Mouse (Mus musculus) embryonic facial prominence, embryonic 12.5 days (tissue): ENCODE data around the gene Polr2m. TPM values are rescaled to one million over a fixed set of nuclear protein-coding genes. Genes with fewer than 3 reads are reported as not detected.
A peak's percentile ranks its signal among the peaks of the same experiment; 100 is the strongest.

ENCODE experiments used
- ATAC-seq: fragments of 200-750 bp; cut with Nextera tagmentation; 2 replicates; pipeline ENCODE4 v1.8.0; 2017; ENCODE audit not compliant: insufficient number of reproducible peaks, insufficient read depth, low FRiP score, low TSS enrichment
- H3K27ac ChIP-seq: fragments of 300-500 bp; sonication (generic); 2 replicates; pipeline ENCODE4 v1.5.1; 2016; ENCODE audit warnings: mild to moderate bottlenecking
- H3K27me3 ChIP-seq: fragments of 300-500 bp; sonication (generic); 2 replicates; pipeline ENCODE4 v1.6.1; 2016; ENCODE audit warnings: mild to moderate bottlenecking, moderate library complexity
- H3K36me3 ChIP-seq: fragments of 300-500 bp; sonication (generic); 2 replicates; pipeline ENCODE4 v1.6.1; 2016; ENCODE audit warnings: mild to moderate bottlenecking
- H3K4me1 ChIP-seq: fragments of 300-500 bp; sonication (generic); 2 replicates; pipeline ENCODE4 v1.6.1; 2016
- H3K4me2 ChIP-seq: fragments of 300-500 bp; sonication (generic); replicated peaks from 2 replicates; pipeline ENCODE4 v1.6.1; 2016; ENCODE audit warnings: mild to moderate bottlenecking, moderate library complexity
- H3K4me3 ChIP-seq: fragments of 300-500 bp; sonication (generic); 2 replicates; pipeline ENCODE4 v1.5.1; 2016; ENCODE audit warnings: mild to moderate bottlenecking
- H3K9ac ChIP-seq: fragments of 300-500 bp; sonication (generic); 2 replicates; pipeline ENCODE4 v1.6.1; 2016; ENCODE audit warnings: mild to moderate bottlenecking, moderate library complexity
- H3K9me3 ChIP-seq: fragments of 300-500 bp; sonication (generic); 2 replicates; pipeline ENCODE4 v1.6.1; 2016; ENCODE audit warnings: mild to moderate bottlenecking, moderate library complexity
- WGBS: fragments of 180-500 bp; shearing (Covaris S2); methylation state at CpG from one replicate; pipeline ENCODE4 v1.1.7; 2016; 5-methylcytosine and 5-hydroxymethylcytosine counted together
- polyA plus RNA-seq: library from polyadenylated mRNA; unstranded; fragments of >200 nt; fragmentation: Nextera tagmentation; extraction: Ambion mirVana; gene quantifications from 2 replicates; pipeline ENCODE4 v1.2.1, GENCODE M21; 2016

Gene Polr2m
- 559 and 561 TPM in 2 replicates for polyA plus RNA-seq

DNA sequence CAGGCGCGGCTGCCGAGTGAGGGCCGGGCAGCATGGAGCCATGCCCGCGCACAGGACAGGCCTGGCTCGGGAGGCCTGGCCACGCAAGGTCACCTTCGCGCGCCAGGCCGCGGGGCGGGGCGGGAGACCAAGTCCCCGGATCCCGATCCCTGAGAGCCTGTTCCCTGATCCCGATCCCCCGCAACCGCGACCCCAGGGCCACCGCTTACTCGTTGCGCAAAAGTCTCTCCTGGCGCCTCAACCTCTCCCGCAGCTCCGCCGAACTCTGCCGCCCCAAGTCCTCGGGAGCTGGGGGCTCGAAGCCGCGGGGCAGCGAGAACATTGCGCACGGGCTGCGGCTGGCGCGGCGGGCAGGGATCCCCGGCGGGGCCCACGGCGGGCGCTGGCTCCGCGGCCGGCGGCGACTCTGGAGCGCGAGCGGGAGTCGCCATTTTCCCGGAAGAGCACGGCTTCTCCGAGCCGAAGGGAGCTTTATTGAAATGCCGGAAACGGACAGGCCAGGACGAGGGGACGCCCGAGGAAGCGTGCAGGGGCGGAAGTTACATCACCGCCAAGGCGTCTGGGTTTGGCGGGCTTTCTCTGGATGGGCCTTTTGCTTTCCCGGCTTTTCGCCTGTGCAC lies at the start of gene Polr2m:
Polr2m (minus strand) TSS at position 461 of the 620 bp plus-strand sequence.
- H3K9me3 ChIP-seq = no peaks in the 10 kb centered on the region
- under 1% methylated on average over 70 of the region's 70 CpGs for WGBS

DNA sequence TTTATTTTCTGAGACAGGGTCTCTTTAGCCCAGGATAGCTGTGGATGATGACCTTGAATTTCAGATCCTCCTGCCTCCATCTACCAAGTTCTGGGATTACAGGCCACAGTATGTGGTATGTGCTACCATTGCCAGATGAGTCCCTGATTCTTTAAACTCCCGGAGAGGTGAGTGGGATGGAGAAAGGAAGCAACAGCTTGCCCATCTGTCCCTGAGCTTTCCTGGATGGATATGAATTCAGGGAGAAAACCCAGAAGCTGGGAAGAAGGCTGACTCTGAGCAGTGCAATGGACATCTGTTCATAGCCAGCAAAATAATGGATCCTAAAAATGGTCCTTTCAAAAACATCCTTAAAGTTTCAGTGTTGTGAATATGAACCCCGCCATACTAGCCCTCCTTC lies 49.3 kb upstream of the Polr2m start:
- no peaks in the 10 kb centered on the region for H3K27me3 ChIP-seq
- ATAC-seq = no peak
- H3K9ac ChIP-seq = no peak overlapping the region
- H3K4me3 ChIP-seq = no peak overlapping the region
- H3K36me3 ChIP-seq = no peaks in the 10 kb centered on the region
- no peak overlapping the region for H3K27ac ChIP-seq
- no peaks in the 10 kb centered on the region for H3K4me1 ChIP-seq
- H3K9me3 ChIP-seq = no peaks in the 10 kb centered on the region
- no peak overlapping the region for H3K4me2 ChIP-seq
- WGBS = 81% methylated on average over 2 of the region's 2 CpGs

More for the DNA sequence above, at the start of gene Polr2m:
- H3K4me1 ChIP-seq = peaks cover 8% of the 10 kb centered on the region; the same call in 1 of the 2 replicates
- ATAC-seq = peak; percentile 90
- H3K4me3 ChIP-seq = peak within 1 kb of the TSS; percentile 97
- H3K36me3 ChIP-seq = peaks cover 29% of the 10 kb centered on the region
- peak within 1 kb of the TSS; percentile 95 for H3K27ac ChIP-seq
- H3K4me2 ChIP-seq = peak within 1 kb of the TSS; percentile 73
- no peaks in the 10 kb centered on the region for H3K27me3 ChIP-seq
- peak within 1 kb of the TSS; percentile 99 for H3K9ac ChIP-seq

DNA sequence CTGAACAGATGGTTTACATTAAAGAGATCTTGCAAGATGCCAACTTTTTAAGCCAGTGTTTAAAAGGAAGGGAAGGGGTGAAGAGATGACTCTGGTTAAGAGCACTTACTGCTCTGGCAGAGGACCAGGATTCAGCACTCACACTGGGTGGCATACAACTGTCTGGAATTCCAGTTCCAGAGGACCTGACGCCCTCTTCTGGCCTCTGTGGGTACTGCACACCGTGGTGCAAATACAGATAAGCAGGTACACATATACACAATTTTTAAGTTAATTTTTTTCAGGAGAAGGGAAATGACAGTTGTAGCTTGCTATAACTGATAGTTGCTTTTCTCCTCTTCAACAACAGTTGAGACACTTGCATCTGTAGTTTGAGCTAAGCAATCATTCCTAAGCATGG lies 44.2 kb upstream of the Polr2m start:
- no peaks in the 10 kb centered on the region for H3K9me3 ChIP-seq
- H3K4me1 ChIP-seq = no peaks in the 10 kb centered on the region
- 65% methylated on average over 2 of the region's 2 CpGs for WGBS
- H3K9ac ChIP-seq = no peak overlapping the region
- no peak overlapping the region for H3K4me3 ChIP-seq
- no peak for ATAC-seq
- no peak overlapping the region for H3K27ac ChIP-seq
- no peak overlapping the region for H3K4me2 ChIP-seq
- H3K36me3 ChIP-seq = no peaks in the 10 kb centered on the region
- no peaks in the 10 kb centered on the region for H3K27me3 ChIP-seq

DNA sequence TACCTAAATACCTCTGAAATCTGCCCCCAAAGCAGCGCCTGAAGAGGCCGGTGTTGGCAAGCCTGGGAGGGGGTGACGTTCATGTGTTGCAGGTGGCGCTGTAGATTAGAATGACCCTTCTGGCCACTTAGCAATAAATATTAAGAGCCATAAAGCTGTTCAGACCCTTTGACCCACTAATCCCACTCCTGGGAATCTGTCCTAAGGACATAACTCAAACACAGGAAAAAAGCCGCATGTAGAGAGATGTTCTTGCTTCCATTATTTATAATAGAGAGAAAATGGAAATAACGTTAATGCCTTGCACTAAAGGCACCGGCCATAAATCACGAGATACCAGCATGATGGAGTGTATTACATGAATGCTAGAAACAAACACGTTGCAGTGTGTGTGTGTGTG lies 41.7 kb upstream of the Polr2m start:
- no peaks in the 10 kb centered on the region for H3K36me3 ChIP-seq
- ATAC-seq = no peak
- H3K9me3 ChIP-seq = no peaks in the 10 kb centered on the region
- WGBS = 73% methylated on average over 9 of the region's 9 CpGs
- H3K9ac ChIP-seq = no peak overlapping the region
- no peaks in the 10 kb centered on the region for H3K4me1 ChIP-seq
- no peak overlapping the region for H3K4me2 ChIP-seq
- H3K4me3 ChIP-seq = no peak overlapping the region
- no peaks in the 10 kb centered on the region for H3K27me3 ChIP-seq
- H3K27ac ChIP-seq = no peak overlapping the region

DNA sequence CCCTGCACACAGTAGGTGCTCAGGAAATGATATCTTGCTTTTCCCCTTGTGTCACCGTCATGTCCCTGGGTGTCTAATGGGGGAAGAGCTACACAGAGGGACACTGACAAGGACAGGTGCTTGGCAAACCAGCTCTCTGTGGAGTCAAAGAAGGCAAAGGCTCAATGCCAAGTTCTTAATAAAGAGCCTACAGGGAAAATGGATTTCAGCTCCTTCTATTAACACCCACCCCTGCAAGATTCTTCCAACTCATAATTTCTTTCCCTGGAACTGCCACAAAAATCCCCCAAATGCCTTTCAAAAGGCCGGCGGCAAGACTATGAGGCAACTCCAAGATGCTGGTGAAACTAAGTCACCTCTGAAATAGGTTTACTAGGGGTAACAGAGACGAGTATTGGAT lies 38.2 kb upstream of the Polr2m start:
- WGBS = 90% methylated on average over 4 of the region's 4 CpGs
- H3K27me3 ChIP-seq = no peaks in the 10 kb centered on the region

DNA sequence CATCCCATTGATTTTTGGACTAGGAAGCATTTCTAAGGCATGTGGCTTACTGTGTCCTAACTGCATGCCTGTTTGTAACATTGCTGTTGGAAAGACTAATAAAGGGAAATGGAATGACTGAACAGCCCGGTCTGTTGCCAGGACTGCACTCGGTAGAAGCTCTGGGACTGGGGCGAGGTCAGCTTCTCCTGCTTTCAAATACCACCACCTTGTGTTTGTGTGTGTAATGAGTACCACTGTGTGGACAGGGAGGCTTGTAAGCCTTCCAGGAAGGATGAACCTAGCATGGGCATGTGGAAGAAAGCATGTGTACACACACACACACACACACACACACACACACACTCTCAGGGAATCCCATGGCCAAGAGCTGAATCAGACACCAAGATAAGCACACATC lies 34.1 kb upstream of the Polr2m start:
- Histone ChIP-seq H3K27ac (no peak overlapping the region), H3K9ac (no peak overlapping the region), H3K27me3 (no peaks in the 10 kb centered on the region), H3K4me1 (no peaks in the 10 kb centered on the region), H3K36me3 (no peaks in the 10 kb centered on the region), H3K4me3 (no peak overlapping the region), H3K4me2 (no peak overlapping the region), H3K9me3 (no peaks in the 10 kb centered on the region)
- 76% methylated on average over 3 of the region's 3 CpGs for WGBS
- ATAC-seq = no peak

More for the DNA sequence above, 38.2 kb upstream of the Polr2m start:
- Histone ChIP-seq H3K4me1 (no peaks in the 10 kb centered on the region), H3K9ac (no peak overlapping the region), H3K9me3 (no peaks in the 10 kb centered on the region), H3K27ac (no peak overlapping the region), H3K36me3 (no peaks in the 10 kb centered on the region), H3K4me2 (no peak overlapping the region), H3K4me3 (no peak overlapping the region)
- ATAC-seq = no peak

DNA sequence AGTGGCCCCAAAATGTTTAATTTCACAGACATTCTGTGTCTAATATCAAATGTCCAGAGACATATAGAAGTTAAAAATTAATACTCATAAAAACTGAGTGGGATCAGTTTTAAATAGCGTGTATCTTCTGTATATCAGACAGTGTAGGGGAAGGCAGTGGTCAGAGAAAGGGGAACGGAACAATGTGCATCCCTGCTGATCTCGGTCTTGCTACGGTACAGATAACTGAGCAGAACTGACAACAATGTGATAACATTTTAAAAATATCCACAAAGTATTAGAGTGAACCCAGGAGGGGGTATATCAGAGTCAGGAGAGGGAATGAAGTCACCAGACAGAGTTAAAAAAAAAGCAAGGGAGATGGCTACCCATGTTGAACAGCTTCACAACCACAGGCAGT lies 31.8 kb upstream of the Polr2m start:
- no peak for ATAC-seq
- Histone ChIP-seq H3K9ac (no peak overlapping the region), H3K27me3 (no peaks in the 10 kb centered on the region)

DNA sequence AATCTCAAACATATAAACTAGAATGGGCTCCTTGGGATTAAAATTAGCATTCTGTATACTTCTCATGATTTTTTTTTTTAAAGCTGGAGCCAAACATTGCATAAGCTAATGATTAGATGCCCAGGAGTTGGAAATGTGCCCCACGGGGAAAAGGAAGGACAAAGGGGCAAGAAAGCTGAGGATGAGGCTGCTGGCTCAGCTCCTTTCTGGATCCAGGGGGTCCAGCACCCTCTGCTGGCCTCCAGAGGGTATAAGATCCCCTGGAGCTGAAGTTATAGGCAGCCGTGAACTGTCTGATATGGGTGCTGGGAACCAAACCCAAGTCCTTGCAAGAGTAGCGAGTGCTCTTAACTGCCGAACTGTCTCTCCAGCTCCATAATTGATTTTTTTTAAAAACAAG lies 30.1 kb upstream of the Polr2m start:
- Histone ChIP-seq H3K36me3 (no peaks in the 10 kb centered on the region), H3K27ac (no peak overlapping the region), H3K4me2 (no peak overlapping the region), H3K27me3 (no peaks in the 10 kb centered on the region), H3K4me3 (no peak overlapping the region), H3K4me1 (no peaks in the 10 kb centered on the region), H3K9ac (no peak overlapping the region), H3K9me3 (no peaks in the 10 kb centered on the region)
- ATAC-seq = no peak
- WGBS = 85% methylated on average over 4 of the region's 4 CpGs

More for the DNA sequence above, 31.8 kb upstream of the Polr2m start:
- Histone ChIP-seq H3K9me3 (no peaks in the 10 kb centered on the region), H3K4me1 (no peaks in the 10 kb centered on the region), H3K4me2 (no peak overlapping the region), H3K27ac (no peak overlapping the region), H3K4me3 (no peak overlapping the region), H3K36me3 (no peaks in the 10 kb centered on the region)
- 93% methylated on average over 4 of the region's 4 CpGs for WGBS

DNA sequence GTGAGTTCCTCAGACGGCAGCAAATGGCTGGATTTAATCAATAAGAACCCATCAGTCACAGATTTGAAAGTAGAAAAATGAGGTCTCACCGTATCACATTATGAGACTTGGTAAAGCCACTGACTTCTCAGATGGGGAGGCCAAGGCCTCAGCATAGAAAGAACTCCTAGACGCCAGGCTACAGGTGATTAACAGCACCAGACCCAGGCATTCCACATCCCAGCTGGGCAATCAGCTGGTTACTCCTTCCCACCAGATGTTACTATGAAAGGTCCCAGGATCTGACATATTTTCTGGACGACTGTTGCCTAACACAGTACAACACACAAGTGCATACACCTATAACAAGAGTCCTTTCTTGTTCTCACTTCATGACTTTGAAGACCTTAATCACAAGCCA lies 27.8 kb upstream of the Polr2m start:
- no peaks in the 10 kb centered on the region for H3K9me3 ChIP-seq
- no peak for ATAC-seq
- no peaks in the 10 kb centered on the region for H3K4me1 ChIP-seq
- 68% methylated on average over 4 of the region's 4 CpGs for WGBS
- no peak overlapping the region for H3K27ac ChIP-seq
- H3K4me3 ChIP-seq = no peak overlapping the region
- no peak overlapping the region for H3K4me2 ChIP-seq
- H3K36me3 ChIP-seq = no peaks in the 10 kb centered on the region
- H3K9ac ChIP-seq = no peak overlapping the region
- H3K27me3 ChIP-seq = no peaks in the 10 kb centered on the region

DNA sequence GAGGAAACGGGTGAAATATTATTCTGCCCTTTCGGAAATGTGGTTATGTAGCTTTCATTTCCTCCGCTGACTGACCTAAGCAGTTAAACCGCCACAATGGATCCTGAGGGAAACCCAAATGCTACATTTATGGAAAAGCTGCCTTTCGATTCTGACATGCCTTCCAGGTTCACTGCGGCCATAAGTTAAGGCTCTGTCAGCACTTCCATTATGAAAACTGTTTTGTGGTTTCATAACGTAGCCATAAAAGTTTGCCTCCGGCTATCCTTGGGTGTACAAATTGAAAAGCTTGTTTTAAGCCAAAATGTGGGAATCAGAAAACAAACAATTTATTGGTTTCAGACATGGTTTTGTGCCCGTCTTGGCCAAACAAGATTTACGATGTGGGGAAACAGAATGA lies 27.2 kb upstream of the Polr2m start:
- ATAC-seq = no peak
- H3K27me3 ChIP-seq = no peaks in the 10 kb centered on the region
- no peaks in the 10 kb centered on the region for H3K4me1 ChIP-seq
- no peaks in the 10 kb centered on the region for H3K9me3 ChIP-seq
- H3K36me3 ChIP-seq = no peaks in the 10 kb centered on the region
- H3K4me2 ChIP-seq = no peak overlapping the region
- H3K4me3 ChIP-seq = no peak overlapping the region
- H3K9ac ChIP-seq = no peak overlapping the region
- 73% methylated on average over 10 of the region's 10 CpGs for WGBS
- H3K27ac ChIP-seq = no peak overlapping the region

DNA sequence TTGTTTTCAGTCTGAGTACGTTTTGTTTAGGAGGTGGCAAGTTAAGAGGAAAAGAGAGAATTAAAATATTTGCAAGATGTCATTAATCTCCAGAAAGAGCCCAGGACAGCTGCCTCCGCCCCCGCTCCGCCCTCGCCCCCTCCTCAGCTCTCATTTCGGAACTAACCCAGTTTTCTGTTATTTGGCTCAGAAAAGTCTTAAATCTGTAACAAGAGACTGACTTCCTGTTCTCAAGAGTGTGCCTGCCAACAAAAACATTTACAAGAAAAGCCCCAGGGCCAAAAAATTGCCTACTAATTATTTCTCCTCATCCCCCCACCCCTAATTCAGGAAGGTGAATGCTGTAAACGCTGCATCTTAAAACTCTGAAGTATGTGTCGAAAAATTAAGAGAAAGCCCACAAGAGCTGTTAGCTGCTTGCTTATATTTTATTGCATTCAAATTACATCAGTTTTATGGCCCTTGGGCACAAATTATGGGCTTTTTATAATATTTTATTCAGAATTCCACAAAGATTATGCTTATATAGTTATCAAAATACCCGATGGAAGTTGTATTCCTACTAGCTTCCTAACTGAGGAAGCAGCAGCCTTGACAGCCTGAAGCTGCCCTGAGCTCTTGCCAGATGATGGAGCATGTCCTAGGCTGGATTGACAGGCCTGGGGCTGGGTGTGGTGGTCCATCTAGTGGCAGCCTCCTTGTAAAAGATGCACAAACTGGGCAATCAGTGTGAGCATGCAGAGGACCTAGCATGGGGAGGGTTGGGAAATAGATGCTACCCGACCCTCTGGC lies 12.9 kb upstream of the Polr2m start:
- no peaks in the 10 kb centered on the region for H3K36me3 ChIP-seq
- ATAC-seq = no peak
- no peak overlapping the region for H3K4me2 ChIP-seq
- H3K9ac ChIP-seq = no peak overlapping the region
- H3K27ac ChIP-seq = peak overlapping the region; percentile 19; the same call in 1 of the 2 replicates
- WGBS = 45% methylated on average over 10 of the region's 10 CpGs
- no peak overlapping the region for H3K4me3 ChIP-seq
- H3K4me1 ChIP-seq = peaks cover 7% of the 10 kb centered on the region; the same call in 1 of the 2 replicates
- no peaks in the 10 kb centered on the region for H3K27me3 ChIP-seq
- H3K9me3 ChIP-seq = no peaks in the 10 kb centered on the region

DNA sequence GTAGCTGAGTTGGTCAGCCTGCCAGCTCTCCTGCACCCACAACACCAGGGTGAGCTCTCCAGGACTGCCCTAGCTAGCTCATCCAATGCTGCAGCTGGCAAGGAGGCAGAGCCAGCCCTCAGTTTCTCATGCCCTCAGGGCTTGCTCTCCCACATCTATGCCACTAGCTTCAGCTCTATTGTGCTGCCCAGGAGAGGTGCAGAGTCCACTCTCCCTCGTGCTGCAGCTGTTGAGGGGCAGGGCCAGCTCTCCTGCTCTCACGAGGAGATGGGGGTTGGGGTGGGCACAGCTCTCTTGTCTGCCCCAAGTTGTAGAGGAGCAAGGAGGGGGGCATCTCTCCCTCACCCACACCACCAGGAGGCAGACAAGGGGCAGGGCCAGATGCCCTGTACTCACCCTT lies 10.9 kb upstream of the Polr2m start:
- no peak overlapping the region for H3K9ac ChIP-seq
- H3K4me1 ChIP-seq = peaks cover 10% of the 10 kb centered on the region; the same call in 1 of the 2 replicates
- no peak overlapping the region for H3K4me2 ChIP-seq
- H3K36me3 ChIP-seq = no peaks in the 10 kb centered on the region
- H3K27me3 ChIP-seq = no peaks in the 10 kb centered on the region
- WGBS = 29% methylated on average over 2 of the region's 2 CpGs
- no peak for ATAC-seq
- H3K27ac ChIP-seq = no peak overlapping the region
- H3K4me3 ChIP-seq = no peak overlapping the region
- no peaks in the 10 kb centered on the region for H3K9me3 ChIP-seq
